Mouse (Mus musculus) heart, embryonic 11.5 days (tissue): Measurements from ENCODE around the gene Man1a. TPM values are rescaled to one million over a fixed set of nuclear protein-coding genes. Genes with fewer than 3 reads are reported as not detected.

Source experiments
- ATAC-seq: fragments of 200-750 bp; cut with Nextera tagmentation; replicated peaks from 2 replicates; pipeline ENCODE4 v1.8.0; 2017; ENCODE audit warnings: moderate library complexity; ENCODE audit not compliant: insufficient number of reproducible peaks, low FRiP score, low TSS enrichment
- H3K27ac ChIP-seq: fragments of 300-500 bp; sonication (generic); 2 replicates; pipeline ENCODE4 v1.5.1; 2014; ENCODE audit warnings: mild to moderate bottlenecking, low read depth, low read length
- H3K27me3 ChIP-seq: fragments of 300-500 bp; sonication (generic); 2 replicates; pipeline ENCODE4 v1.6.1; 2014; ENCODE audit warnings: mild to moderate bottlenecking, low read length, mixed read lengths; ENCODE audit not compliant: control insufficient read depth, insufficient read depth
- H3K36me3 ChIP-seq: fragments of 300-500 bp; sonication (generic); 2 replicates; pipeline ENCODE4 v1.6.1; 2014; ENCODE audit warnings: mild to moderate bottlenecking, low read length, moderate library complexity, mixed read lengths; ENCODE audit not compliant: control insufficient read depth, insufficient read depth
- H3K4me1 ChIP-seq: fragments of 300-500 bp; sonication (generic); 2 replicates; pipeline ENCODE4 v1.6.1; 2014; ENCODE audit warnings: low read length; ENCODE audit not compliant: control insufficient read depth, insufficient read depth
- H3K4me2 ChIP-seq: fragments of 300-500 bp; sonication (generic); 2 replicates; pipeline ENCODE4 v1.6.1; 2014; ENCODE audit warnings: mild to moderate bottlenecking, moderate library complexity
- H3K4me3 ChIP-seq: fragments of 300-500 bp; sonication (generic); 2 replicates; pipeline ENCODE4 v1.5.1; 2014; ENCODE audit warnings: low read depth, low read length
- H3K9ac ChIP-seq: fragments of 300-500 bp; sonication (generic); 2 replicates; pipeline ENCODE4 v1.6.1; 2014; ENCODE audit warnings: mild to moderate bottlenecking, low read depth, low read length, moderate library complexity
- H3K9me3 ChIP-seq: fragments of 300-500 bp; sonication (generic); replicated peaks from 2 replicates; pipeline ENCODE4 v1.6.1; 2016; ENCODE audit warnings: low read length; ENCODE audit not compliant: control insufficient read depth
- WGBS: fragments of 180-500 bp; shearing (Covaris S2); extraction: QIAGEN DNeasy Blood & Tissue Kit; methylation state at CpG from one replicate; pipeline ENCODE4 v1.1.7; 2014; ENCODE audit not compliant: insufficient replicate concordance; 5-methylcytosine and 5-hydroxymethylcytosine counted together
- polyA plus RNA-seq: library from polyadenylated mRNA; unstranded; fragments of >200 nt; fragmentation: Nextera tagmentation; extraction: Ambion mirVana; gene quantifications from 2 replicates; pipeline ENCODE4 v1.2.1, GENCODE M21; 2014

The Man1a gene
- polyA plus RNA-seq, 1 experiment from 2014 or later: 8.8 TPM

GRCm38 (mm10) chr10:53994591-53994990, 81.8 kb downstream of the Man1a start:
- 96% methylated on average over 3 of the region's 3 CpGs for WGBS
- Histone ChIP-seq H3K9me3 (no peaks in the 10 kb centered on the region), H3K4me3 (no peak overlapping the region), H3K27me3 (no peaks in the 10 kb centered on the region), H3K36me3 (no peaks in the 10 kb centered on the region), H3K4me2 (no peak overlapping the region), H3K27ac (no peak overlapping the region), H3K9ac (no peak overlapping the region), H3K4me1 (no peaks in the 10 kb centered on the region)
- ATAC-seq: no peak

DNA sequence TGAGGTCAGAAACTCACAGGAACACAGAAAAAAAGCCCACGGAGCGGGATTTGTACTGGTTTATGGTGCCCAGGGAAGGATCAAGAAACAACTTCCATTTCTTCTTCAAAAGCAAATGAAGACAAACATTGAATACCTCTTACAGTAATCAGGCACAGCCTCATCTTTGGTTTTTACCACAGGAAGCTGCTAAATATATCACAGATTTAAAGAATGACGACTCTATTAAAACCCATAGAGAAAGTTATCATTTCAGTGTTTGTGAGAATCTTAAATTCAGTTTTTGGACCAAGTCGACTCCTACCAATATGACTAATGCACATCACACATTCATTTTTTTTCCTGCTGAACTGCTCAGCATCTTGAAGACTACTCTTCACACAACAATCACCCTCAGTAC, 86.0 kb downstream of the Man1a start:
- no peaks in the 10 kb centered on the region for H3K4me1 ChIP-seq
- H3K4me2 ChIP-seq: no peak overlapping the region
- no peak overlapping the region for H3K27ac ChIP-seq
- no peaks in the 10 kb centered on the region for H3K27me3 ChIP-seq
- ATAC-seq: no peak
- H3K4me3 ChIP-seq: no peak overlapping the region
- 80% methylated on average over 4 of the region's 4 CpGs for WGBS
- H3K9me3 ChIP-seq: no peaks in the 10 kb centered on the region
- no peak overlapping the region for H3K9ac ChIP-seq
- H3K36me3 ChIP-seq: no peaks in the 10 kb centered on the region

DNA sequence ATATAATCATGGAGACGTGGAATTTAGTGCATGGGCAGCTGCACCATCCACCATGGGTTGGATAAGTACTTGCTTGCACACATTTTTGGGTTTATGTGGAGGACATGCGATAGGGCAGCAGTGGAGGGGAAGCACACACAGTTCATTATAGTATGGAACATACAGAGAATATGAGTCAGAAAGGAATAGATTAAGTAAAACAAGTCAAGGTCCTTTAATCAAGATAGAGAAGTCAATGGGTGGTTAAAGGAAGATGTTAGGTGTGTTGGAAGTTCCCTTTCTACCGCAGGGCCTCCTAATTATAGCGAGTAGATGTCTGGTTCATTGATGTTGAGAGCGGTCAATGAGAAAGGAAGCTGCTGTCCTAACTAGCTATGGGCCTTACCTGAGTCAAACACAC, 91.5 kb downstream of the Man1a start:
- Histone ChIP-seq H3K4me3 (no peak overlapping the region), H3K27ac (no peak overlapping the region), H3K9me3 (no peaks in the 10 kb centered on the region), H3K9ac (no peak overlapping the region), H3K27me3 (no peaks in the 10 kb centered on the region), H3K36me3 (no peaks in the 10 kb centered on the region), H3K4me2 (no peak overlapping the region), H3K4me1 (no peaks in the 10 kb centered on the region)
- WGBS: 94% methylated on average over 5 of the region's 5 CpGs
- ATAC-seq: no peak

- Histone ChIP-seq H3K27me3 (no peaks in the 10 kb centered on the region), H3K4me2 (no peak overlapping the region), H3K27ac (no peak overlapping the region), H3K9ac (no peak overlapping the region), H3K9me3 (no peaks in the 10 kb centered on the region), H3K36me3 (no peaks in the 10 kb centered on the region), H3K4me3 (no peak overlapping the region), H3K4me1 (no peaks in the 10 kb centered on the region)
- 60% methylated on average over 3 of the region's 3 CpGs for WGBS
- no peak for ATAC-seq
Measured at GRCm38 (mm10) chr10:53984086-53984485, 92.3 kb downstream of the Man1a start.

- Histone ChIP-seq H3K9ac (no peak overlapping the region), H3K4me1 (no peaks in the 10 kb centered on the region), H3K27me3 (no peaks in the 10 kb centered on the region), H3K9me3 (no peaks in the 10 kb centered on the region), H3K4me2 (no peak overlapping the region), H3K27ac (no peak overlapping the region), H3K36me3 (no peaks in the 10 kb centered on the region), H3K4me3 (no peak overlapping the region)
- ATAC-seq: no peak
- WGBS: 81% methylated on average over 1 of the region's 1 CpGs
Measured at GRCm38 (mm10) chr10:53978647-53979046, 97.8 kb downstream of the Man1a start.

- ATAC-seq: no peak
- Histone ChIP-seq H3K36me3 (no peaks in the 10 kb centered on the region), H3K4me3 (no peak overlapping the region), H3K27ac (no peak overlapping the region), H3K27me3 (no peaks in the 10 kb centered on the region), H3K4me1 (no peaks in the 10 kb centered on the region), H3K4me2 (no peak overlapping the region), H3K9me3 (no peaks in the 10 kb centered on the region), H3K9ac (no peak overlapping the region)
Measured at GRCm38 (mm10) chr10:53974180-53974579, 102.2 kb downstream of the Man1a start.

DNA sequence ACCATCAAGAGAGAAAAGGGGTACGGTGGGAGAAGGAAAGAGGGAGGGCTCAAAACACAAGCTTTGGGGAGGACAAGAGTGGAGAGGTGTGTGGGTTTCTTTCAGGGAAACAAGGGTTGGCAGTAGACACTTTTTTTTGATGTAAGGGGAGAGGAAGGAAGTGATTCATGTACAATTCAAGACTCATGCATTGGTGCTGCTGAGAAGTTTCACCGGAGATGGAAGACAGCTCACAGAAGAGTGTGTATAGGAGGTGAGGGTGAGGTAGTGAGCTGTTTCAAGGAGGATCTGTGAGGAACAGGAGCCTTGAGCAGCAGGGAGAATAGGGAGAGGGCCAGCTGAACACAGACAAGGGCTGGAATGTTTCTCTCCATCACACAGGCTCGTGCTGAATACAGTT, 116.7 kb downstream of the Man1a start:
- Histone ChIP-seq H3K9ac (no peak overlapping the region), H3K27me3 (no peaks in the 10 kb centered on the region)
- no peak for ATAC-seq

DNA sequence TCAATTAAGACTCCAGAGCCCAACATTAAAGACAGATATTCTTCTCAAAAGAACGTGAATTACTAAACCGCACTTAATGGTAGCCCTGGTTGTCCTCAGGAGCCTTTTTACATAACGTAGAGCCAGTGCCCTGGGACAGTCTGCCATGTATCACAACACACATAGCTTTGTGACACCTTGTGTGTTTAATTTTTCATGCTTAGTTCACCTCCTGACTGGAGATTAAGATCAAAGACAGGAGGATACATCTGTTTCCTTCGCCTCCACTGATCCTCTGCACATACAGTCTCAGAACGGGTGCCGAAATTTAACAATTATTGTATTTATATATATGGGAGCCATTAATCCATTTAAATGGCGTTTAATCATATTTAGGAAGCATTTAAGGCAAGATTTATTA, 134.8 kb downstream of the Man1a start:
- H3K27me3 ChIP-seq: no peaks in the 10 kb centered on the region
- no peaks in the 10 kb centered on the region for H3K9me3 ChIP-seq
- H3K4me1 ChIP-seq: no peaks in the 10 kb centered on the region
- H3K4me3 ChIP-seq: no peak overlapping the region
- H3K36me3 ChIP-seq: no peaks in the 10 kb centered on the region
- no peak overlapping the region for H3K9ac ChIP-seq
- H3K27ac ChIP-seq: no peak overlapping the region
- no peak overlapping the region for H3K4me2 ChIP-seq
- ATAC-seq: no peak
- 77% methylated on average over 7 of the region's 7 CpGs for WGBS

More for the DNA sequence above, 116.7 kb downstream of the Man1a start:
- no peak overlapping the region for H3K4me2 ChIP-seq
- no peaks in the 10 kb centered on the region for H3K4me1 ChIP-seq
- 72% methylated on average over 3 of the region's 3 CpGs for WGBS
- H3K36me3 ChIP-seq: no peaks in the 10 kb centered on the region
- H3K27ac ChIP-seq: no peak overlapping the region
- no peaks in the 10 kb centered on the region for H3K9me3 ChIP-seq
- H3K4me3 ChIP-seq: no peak overlapping the region

GRCm38 (mm10) chr10:53938199-53938598, 138.2 kb downstream of the Man1a start:
- no peak overlapping the region for H3K4me2 ChIP-seq
- no peak overlapping the region for H3K4me3 ChIP-seq
- no peak for ATAC-seq
- H3K4me1 ChIP-seq: no peaks in the 10 kb centered on the region
- H3K9me3 ChIP-seq: no peaks in the 10 kb centered on the region
- H3K27ac ChIP-seq: no peak overlapping the region
- WGBS: 74% methylated on average over 3 of the region's 3 CpGs
- H3K27me3 ChIP-seq: no peaks in the 10 kb centered on the region
- H3K36me3 ChIP-seq: no peaks in the 10 kb centered on the region
- no peak overlapping the region for H3K9ac ChIP-seq
